Mouse (Mus musculus): ENCODE results near the gene Gstm5.
A peak's percentile ranks its signal among the peaks of the same experiment; 100 is the strongest.

The Gstm5 gene

GRCm38 (mm10) chr3:107931670-107932069 is 36.0 kb downstream of the Gstm5 start, which contains the start of gene Gstm7:
Gstm7 (minus strand) TSS chr3:107931817.
- DNase-seq (ENCODE audit: low spot score in 2 of 2), result peak; percentile 95 to 96

DNA sequence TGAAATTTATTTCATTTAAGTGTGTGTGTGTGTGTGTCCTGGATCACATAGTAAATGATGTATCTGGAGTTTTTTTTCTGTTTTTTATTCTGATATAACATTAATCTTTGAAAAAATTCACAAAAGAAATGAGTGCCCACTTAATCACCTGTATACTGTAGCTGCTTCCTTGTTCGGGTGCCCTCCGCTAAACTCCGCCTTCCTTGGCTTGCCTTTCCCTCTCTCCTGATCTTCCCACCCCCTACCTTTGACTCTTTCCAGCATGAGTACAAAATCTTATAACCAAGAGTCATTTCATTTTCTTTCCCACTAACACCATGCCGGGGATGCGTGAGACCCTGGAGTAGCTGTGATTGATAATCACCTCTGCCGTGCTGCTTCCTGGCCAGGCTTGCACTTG is 36.5 kb downstream of the Gstm5 start:
- DNase-seq (ENCODE audit: low spot score in 2 of 2), result no peak

- DNase-seq (ENCODE audit: low spot score in 2 of 2), result no peak
These were observed 39.6 kb downstream of the Gstm5 start for GRCm38 (mm10) chr3:107935268-107935667.

DNA sequence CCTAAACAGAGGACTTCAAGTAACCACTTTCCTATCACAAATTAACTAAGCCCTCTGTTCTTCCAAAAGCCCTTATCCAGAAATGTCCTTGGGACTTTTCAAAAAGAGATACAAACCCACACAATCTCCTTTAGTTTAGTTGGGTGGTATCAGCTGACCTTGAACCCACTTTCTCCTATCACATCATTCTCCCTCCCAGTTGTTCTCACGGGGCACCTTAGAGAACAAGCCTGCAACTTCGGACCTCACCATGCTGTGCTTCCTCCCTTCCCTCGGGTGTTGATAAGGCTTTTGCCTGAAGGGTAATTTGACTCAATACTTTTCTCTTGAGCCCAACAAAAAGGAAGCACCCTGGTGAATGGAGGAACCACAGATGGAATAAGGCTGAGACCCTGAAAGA is 40.3 kb downstream of the Gstm5 start:
- DNase-seq (ENCODE audit: low spot score in 2 of 2), result no peak

DNA sequence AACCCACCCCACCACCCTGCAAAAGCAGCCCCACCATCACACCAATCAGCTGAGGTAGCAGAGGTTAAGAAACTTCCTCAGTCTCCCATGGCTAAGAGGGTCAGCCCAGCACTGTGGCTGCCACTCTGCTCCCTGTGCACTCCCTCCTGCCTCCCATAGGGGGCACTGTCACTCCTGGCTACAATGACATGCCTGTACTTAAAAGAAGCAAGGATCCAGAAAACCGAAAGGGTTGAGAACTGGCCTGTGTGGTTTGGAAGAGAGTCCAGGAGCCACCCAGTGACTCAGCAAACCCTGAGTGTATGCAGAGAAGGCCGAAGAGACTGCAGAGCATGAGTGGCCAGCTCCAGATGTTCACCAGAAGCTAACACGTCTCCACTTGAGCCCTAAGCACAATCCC is 43.8 kb downstream of the Gstm5 start:
- peak; percentile 67 to 73 for DNase-seq (ENCODE audit: low spot score in 2 of 2)

DNA sequence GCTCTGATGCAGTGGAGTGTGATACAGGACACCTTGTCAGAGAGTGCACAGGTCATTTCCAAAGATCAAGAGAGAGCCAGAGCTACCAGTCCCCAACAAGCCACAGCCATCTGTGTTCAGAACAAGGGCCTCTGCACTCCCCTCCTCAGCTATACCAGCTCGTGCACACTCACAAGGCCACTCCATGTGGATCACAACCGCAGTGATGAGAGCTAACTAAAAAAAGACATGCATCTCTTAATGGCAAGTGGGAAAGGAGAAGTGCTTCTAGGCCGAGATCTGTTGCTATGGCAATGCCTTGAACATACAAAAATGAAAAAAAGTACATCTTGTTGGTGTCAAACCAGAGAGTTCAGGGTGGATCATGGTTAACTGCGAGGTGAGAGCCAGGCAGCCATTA is 44.2 kb downstream of the Gstm5 start:
- DNase-seq (ENCODE audit: low spot score in 2 of 2), result no peak

GRCm38 (mm10) chr3:107940524-107940923 is 44.9 kb downstream of the Gstm5 start:
- no peak for DNase-seq (ENCODE audit: low spot score in 2 of 2)

DNA sequence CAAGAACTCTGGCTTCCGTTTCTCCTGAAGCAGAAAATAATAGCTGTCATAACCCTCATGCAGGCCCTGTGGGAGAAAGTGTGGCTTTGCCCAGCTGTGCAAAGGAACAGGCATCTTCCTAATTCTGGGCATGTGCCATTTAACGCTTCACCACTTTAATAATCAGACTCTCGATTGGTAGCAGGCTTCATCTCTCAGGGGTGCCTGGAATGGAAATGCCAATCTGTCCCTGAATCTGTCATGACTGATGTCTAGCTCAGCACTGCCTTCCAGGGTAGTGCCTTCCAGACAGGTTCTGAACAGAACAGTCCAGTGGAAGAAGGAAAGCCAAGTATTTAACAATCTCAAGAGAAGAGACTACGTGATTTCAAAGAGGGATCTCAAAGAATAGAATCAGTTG is 45.6 kb downstream of the Gstm5 start:
- DNase-seq (ENCODE audit: low spot score in 2 of 2), result no peak

- no peak for DNase-seq (ENCODE audit: low spot score in 2 of 2)
These were observed 47.8 kb downstream of the Gstm5 start, which contains the start of gene Gstm6 for GRCm38 (mm10) chr3:107943239-107943990. Gstm6 (minus strand) TSS chr3:107943749.

DNA sequence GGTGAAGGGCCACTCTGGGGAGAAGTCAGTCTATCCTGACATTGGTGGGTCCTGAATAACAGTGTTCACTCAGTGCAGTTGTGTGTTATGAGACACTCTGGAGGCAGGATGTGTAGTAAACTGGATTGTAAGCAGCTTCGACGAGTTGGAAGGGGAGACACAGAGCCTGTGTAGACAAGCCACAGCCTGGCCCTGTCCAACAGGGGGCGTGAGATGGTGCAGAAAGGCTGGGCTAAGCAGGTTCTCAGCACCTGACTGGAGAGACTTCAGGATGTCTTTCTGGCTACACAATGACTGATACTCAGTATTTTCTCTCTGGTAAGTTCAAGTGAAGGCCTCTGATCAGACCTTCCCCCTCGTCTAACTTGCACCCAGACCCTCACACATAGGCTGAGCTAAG is 50.1 kb downstream of the Gstm5 start:
- no peak for DNase-seq (ENCODE audit: low spot score in 2 of 2)

All from urinary bladder, postnatal 4 days (tissue).